Mouse (Mus musculus) hematopoietic stem cell, adult 5-6 weeks (primary cell): ENCODE measurements at regions not wholly inside any gene's neighbourhood (a gene's known extent, or its start where the extent isn't known, plus 50 kb on each side); places are given as distances from the start of the nearest gene placed in this dataset.

Experiments used
- ATAC-seq, 2 experiments: fragments of 125-278 bp in 1 of 2; replicated peaks in 1 of 2; 2 replicates each; pipeline ENCODE4 v1.8.0; 2016 to 2017; ENCODE audit warnings: inconsistent platforms in 2 of 2, mild to moderate bottlenecking in 2 of 2, moderate number of reproducible peaks in 2 of 2, low read depth in 1 of 2, moderate TSS enrichment in 1 of 2; ENCODE audit not compliant: low FRiP score in 2 of 2, poor library complexity in 2 of 2, severe bottlenecking in 2 of 2, insufficient read depth in 1 of 2, low TSS enrichment in 1 of 2

DNA sequence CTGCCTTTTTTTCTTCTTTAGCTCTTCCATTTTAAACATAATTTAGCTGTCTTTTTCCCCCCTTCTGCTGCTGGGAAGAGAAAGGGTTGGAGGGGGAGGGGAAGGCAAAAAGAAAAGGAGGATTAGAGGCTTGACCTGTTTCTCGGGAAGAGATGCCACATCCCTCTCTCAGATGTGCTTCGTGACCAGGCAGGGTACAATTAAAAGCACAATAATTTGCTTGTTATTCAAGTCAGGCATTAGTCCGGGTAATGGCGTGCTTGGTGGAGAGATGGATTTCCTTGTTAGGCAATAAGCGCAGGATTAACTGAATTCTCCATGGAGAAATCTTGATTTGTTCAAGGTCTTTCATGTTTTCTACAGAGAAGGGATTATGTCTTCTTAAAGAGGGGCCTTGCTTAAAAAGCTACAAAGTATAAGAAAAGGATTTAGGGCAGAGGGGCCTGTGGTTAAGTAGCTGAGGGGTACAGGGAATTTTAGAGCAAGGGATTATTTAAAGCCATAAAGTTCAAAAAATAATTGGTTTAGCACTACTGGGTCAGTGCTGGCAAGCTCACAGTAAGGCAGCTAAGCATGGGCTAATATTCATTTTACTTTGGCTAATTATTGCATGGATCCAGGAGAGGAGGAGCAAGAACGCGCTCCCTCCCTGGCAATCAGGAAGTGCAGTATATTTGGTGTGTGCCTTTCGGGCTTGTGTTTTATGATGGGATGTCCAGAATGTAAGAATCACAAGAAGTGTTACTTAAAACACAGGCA, 143.8 kb downstream of the Psat1 start:
- no peak for ATAC-seq

DNA sequence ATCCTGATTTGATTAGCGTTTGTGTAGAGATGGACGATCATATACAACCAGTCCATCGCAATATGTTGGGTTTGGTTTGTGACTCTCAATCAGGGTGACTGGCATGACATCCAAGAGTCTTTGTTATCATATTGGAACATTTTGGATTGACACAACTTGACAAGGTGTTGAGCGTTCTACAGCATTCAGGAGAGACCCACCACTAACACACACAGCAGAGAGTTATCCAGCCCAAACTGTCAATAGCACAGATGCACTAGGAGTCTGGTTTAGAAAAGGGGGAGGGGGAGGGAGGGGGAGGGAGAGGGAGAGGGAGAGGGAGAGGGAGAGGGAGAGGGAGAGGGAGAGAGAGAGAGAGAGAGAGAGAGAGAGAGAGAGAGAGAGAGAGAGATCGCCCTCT, 144.5 kb downstream of the Psat1 start:
- ATAC-seq = no peak

DNA sequence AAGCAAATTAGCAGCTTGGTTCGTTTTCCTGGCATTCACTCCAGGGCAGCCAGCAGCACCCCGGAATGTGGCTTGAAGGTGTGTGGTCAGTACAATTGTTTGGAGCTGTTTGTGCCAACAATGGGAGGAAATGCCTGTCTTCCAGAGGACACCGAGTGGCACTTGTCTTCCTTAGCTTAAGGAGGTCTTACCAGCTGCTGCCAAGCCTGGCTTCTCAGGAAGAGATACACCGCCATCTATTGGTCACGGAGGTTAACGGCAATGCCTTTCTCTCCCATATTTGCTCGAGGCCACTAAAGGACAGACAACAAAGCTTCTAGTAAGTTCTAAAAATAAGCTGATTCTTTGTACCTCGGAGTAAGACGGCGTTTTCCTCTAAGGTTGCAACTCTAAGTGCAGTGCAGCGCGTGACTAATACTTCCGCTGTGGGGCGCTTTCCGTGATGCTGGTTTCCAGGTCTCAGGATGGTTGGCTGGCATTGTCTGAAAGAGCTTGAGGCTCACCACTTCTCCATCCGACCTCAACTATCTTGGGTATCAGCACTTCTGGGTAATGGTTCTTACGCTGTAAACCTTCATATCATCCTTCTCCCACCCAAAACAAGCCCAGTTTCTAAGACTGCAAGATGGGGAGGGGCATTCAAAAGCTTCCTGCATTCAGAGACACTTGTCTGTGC, 145.2 kb downstream of the Psat1 start:
- peak; percentile 92 for ATAC-seq

DNA sequence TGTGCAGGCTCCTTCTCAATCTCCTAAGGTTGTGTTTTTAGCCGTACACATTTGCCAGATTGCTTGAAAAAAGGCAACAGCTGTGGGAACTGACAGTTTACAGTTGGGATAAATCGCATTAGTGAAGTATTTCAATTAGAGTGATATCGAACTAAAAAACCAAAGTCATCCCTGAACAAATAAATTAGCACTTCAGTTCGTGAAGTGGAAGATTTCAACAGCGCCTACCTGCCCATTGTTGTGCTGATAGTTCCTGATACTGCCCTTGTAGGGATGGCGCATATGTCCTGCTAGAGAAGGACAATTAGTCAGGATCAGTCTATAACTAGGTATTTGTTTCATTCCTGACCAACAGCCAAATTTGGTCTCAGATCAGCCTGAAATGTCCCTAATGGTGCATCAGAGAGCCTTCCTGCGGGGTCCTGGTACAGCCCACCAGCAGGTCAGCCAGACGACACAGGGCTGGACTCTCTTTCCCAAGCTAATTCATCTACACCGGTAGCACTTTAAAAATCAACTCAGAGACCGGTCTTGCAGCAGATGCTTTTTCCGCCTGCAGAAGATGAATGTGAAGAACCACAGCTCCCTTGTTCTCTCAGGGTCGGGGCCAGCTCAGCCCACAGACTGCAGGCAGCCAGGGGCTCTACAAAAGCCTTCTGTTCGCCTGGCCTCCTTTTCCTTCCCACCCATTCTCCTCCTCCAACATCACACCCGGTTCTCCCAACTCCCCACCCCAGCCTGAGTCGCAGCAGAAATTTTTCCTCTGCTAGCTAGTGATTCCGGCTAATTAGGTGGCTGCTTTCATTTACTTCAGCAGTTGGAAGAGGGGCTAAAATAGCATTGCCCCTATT, 146.1 kb downstream of the Psat1 start:
- ATAC-seq = no peak; a peak in 1 of 4 replicates

DNA sequence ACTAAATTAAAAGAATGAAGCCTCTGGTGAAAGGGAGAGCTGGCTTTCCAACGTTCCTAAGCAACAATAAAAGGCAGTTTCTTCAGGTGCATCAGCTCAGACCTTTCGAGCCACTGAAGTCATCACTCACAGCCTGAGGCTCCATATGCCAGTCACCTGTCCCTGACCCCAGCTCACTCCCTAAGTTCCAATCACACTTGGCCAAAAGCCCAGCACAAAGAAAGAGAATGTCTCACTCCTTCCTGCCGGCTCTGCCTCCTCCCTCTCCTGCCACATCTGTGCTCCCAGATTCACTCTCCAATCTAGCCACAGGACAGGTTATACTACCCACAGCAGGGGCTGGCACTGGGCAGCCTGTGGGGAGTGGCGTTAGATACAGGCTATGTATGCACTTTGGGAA, 150.7 kb downstream of the Psat1 start:
- ATAC-seq = no peak; a peak in 1 of 4 replicates

DNA sequence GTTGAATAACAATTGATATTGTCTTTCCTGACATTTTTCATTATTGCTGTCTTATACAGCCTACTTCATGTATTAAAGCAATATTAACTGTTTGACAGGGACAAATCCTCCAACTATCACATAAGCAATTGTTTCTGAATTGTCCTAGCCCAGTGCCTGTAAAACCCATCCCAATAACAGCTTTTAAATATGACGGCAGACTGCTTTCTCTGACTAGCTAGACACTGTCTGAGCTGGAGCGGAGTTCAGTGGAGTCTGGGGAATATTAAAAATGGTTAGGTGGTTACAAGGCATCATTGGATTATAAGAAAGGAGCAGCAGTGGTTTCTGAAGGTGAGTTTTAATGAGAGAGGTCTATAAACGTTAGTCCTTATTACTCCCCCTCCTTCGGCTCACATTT, 155.2 kb downstream of the Psat1 start:
- ATAC-seq = no peak

DNA sequence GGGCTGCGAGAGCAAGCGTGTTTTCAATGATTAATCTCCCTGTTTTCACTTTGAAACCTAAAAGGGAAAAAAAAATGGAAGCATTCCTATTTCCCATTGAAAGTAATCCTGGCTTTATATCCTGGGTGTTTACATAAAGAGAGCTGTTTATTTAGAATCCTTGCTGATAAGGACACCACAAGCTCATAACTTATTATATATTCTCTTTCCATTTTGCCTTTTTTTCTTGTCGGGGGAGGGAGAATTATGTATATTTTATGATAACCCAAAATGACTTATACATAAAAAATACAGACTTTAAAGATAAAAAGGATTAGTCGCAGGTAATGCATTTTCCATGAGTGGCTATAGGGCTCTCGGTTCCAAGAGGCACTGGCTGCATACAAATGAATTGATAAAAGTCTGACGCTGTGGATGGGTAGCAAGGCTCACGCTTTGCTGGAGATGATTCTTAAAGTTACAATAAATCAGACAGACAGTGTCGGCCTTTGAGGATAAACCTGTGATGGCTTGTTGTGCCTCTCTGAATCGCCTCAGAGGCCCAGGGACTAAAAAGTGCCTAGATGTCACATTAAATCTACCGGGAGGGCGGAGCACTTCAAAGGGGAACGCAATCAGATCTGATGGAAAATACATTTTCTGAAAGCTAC, 155.7 kb downstream of the Psat1 start:
- no peak for ATAC-seq

DNA sequence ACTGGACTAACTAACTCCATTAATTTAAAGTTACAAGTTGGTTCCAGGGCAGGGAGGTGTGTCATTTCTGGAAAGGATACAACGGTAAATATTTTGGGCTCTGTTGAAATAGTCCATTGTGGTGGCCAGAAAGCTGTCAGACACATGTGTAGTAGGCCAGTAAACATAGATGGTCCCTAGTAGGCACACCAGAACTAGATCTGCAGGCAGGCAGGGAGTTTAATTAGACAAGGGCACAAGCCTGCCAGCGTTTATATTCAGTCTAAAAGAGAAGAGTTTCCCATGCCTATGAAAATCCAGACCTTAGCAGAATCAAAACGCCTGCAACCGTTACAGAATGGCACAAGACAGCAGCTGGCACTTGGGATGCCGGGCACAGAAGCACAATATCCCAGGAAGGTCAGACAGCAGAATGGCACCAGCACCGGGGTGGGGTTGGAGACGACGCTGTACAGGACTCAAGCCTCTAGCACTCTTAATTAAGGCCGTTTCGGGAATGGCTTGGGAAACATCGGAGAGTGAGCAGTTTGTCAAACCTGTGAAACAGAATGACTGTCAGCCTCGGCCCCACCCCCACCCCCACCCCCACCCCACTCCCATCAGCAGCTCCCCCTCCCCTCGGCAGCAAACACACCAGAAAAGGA, 156.4 kb downstream of the Psat1 start:
- ATAC-seq = no peak

DNA sequence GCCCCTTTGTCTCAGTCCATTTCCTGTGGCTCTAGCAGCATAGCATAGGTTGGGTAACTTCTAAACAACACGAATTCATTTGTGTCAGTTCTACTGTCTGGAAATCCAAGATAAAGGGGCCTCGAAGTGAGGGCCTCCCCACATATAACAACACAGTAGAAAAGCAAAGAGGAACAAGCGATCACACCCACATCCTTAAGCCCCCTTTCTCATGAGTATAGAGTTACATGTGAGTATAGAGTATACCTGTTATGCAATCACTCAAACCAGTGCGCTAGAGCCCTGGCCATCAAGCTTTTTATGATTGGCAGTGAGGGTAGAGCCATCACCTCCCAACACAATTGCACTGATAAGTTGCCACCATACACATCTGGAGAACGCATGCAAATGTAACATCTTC, 157.4 kb downstream of the Psat1 start:
- no peak for ATAC-seq

DNA sequence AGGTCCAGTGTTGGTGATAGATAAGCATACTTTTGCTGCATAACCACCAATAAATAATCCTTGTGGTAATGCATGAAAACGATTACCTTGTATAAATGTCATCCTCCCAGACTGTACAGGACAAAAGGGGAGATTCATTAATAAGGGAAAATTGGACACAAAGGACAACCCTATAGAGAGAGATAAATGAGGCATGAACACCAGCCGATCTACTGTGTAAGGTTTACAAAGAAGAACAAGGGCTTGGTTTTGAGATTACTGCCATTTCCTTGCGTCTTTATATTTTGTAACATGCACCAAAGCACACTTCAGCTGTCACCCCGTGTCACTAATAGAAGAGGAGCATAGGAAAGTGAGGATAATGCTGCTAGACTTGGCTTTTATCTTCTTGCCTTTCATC, 162.5 kb downstream of the Psat1 start:
- ATAC-seq = no peak

DNA sequence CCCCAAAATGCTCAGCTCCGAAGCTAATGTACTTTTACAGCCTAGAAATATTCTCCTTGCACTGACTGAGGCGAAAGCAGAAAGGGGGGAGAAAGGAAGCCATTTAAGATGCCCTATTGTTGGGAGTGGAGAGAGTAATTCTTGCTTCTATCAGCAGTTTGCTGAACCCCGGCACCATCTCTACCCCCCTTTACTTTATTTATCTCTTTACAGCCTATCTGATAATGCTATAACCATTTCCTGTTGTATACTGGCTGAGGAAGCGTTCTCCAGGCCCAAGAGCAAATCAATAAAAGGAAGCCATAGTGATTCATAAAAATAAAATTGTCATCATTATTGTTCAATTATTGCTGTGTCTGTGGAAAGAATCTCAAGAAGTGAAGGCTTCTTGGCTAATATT, 177.5 kb downstream of the Psat1 start:
- no peak for ATAC-seq

DNA sequence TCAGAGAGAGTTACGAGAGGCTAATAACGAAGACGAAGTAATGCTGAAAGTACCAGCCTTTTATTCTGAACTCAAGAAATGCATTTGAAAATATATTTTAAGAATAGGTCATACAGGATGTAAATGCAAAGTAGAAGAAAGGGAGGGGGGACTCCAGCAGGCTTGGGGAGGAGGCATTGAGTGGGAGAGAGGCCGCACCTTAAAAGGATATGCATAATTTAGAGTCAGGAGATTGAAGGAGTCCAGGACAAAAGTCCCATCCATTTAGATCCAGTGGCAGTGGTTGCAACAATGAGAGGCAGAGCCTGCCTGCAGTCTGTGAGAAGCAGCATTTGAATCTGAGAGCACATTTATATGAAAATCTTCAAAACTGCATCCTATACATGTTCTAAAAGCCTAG, 186.1 kb downstream of the Psat1 start:
- ATAC-seq = no peak

DNA sequence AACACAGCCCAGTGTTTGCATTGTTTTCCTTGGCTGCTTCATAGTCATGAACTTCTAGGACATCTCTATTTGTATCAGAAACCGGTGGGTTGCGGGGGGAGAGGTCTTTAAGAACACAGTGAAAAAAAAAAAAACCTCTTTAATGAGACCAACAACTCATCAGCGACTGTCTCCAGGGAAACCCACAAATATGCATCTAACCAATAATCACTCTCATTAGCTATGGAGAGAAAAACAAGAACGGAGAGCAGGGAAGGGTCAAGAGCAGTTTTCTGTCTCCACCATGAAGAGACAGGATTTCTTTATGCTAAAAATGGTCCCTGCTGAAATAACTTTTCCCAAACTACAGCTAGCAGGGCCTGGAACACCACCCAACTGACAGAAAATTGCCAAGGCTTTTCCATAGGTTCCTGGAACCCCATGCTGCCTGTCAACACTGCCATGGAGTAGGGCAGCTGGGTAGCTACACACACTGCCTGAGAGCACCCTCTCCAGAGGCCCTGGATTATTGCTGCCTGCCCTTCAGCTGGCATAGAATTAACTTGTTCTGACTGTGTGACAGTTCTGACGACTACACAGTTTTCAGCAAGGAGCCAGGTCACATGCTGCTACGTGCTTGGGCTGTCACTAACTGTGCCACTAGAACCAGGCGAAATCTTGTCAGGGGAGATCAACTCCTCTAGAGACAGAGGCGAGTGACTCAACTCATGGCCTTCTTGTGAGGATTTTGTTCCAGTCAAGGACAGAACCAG, 201.9 kb downstream of the Psat1 start:
- ATAC-seq = no peak

DNA sequence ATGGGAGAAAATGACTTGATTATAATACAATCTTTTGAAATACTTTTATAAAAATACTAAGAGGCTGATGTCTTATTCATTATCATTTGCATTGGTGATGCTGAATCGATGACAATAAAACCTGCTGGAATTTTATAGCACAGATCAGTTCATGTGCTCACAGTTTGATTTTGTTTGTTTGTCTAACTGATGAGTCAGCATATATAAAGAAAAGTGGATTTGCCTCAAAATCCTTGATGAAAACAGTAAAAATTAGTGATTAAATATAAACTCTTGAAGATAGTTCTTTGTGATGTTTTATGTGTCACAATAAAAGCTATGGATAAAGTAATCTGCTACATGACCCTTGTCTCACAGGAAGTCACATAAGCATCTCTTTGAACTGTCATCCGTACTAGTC, 210.9 kb downstream of the Psat1 start:
- no peak for ATAC-seq

DNA sequence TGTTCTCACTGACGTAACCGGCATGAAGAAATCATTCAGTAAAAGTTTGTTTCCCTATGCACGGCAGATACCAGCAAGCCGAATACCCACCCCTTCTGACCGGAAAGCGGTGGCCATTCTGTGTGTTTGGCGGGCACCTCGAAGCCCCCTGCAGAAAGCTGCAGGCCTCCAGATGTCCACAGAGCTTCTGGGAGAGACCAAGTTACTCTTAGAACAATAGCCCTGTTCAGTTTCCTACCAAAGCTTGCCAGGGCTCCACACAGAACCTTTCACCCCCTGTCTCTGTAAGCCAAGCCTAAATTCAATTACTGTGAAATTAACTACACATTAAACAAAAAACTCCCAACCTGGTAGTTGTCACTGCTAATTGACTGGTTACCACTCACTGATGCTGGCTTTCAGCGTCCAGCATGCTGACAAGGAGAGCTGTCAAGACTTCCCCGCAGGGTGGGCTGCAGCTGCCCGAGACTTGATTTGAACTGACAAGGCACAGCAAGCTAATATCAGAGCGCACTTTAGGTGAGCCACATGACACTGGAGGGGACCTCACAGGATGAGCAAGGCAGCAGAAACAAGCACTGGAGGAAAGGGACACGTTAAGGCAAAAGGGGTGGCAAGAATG, 220.2 kb downstream of the Psat1 start:
- no peak for ATAC-seq

DNA sequence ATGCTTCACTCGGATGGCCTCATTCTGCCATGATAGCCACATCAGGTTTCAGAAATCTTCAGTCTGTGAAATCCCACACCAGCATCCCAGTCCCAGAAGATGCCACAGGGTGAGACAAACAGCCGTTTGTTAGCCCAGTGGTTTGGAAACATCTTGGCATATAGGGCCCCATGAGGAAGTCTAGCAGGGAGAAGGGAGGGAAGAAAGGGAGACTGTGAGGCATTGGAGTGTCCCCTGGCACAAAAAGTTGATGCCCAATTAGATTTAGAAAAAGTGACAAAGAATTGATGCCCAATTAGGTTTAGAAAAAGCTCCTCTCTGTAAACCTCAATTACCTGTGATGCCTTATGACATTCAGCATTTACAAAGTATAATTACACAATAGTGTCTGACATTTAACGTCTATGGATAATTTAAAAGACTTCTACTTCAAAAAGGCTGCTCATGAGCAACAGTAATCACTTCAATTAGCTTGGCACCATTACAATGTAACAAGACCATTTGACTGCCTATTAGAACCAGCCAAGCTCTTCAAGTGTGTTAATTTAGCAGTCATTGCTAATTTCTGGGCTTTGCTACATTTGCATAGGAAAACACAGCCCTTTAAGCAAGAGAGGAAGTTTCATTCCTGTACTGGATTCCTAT, 254.6 kb downstream of the Psat1 start:
- ATAC-seq = no peak
